Comparison of ENCODE assay signal across 14 mouse cellular contexts in genomic region chr1:126676769-126677168, GRCm38 (mm10).
DNase-seq lines count a peak whose midpoint lies in the region; ATAC-seq lines count a peak whose summit lies in the region.
"Had no signal": no experiment of that assay in that cellular context is flagged by ENCODE, and none has a peak within 500 bp of the region (broad histone marks: within the 10 kb centered on the region; RNA-seq: fewer than 3 reads in every experiment).

No protein-coding gene starts in this region.

- no peak overlapping the region for H3K4me3 ChIP-seq in hindbrain, embryonic 10.5 days
- H3K4me3 ChIP-seq in hindbrain, embryonic 11.5 days (ENCODE audit: low read depth, low read length), result no peak overlapping the region
- no peak overlapping the region for H3K4me3 ChIP-seq in forebrain, embryonic 16.5 days (replicated peaks; ENCODE audit: low read length)
- no peak overlapping the region for H3K4me3 ChIP-seq in intestine, embryonic 15.5 days (replicated peaks)
- no peak overlapping the region for H3K4me3 ChIP-seq in midbrain, embryonic 16.5 days (ENCODE audit: low read depth, low read length)
- H3K4me3 ChIP-seq in liver, embryonic 12.5 days, result no peak overlapping the region

- H3K27ac ChIP-seq in hindbrain, embryonic 10.5 days, result peak overlapping the region; percentile 40; the same call in 1 of the 2 replicates
- no peak overlapping the region for H3K27ac ChIP-seq in hindbrain, embryonic 11.5 days (ENCODE audit: low read depth, low read length)
- H3K27ac ChIP-seq in forebrain, embryonic 16.5 days (ENCODE audit: low read length), result no peak overlapping the region
- peak overlapping the region; percentile 69 for H3K27ac ChIP-seq in intestine, embryonic 15.5 days
- peak overlapping the region; percentile 35; the same call in 1 of the 2 replicates for H3K27ac ChIP-seq in midbrain, embryonic 16.5 days (ENCODE audit: low read length)
- no peak overlapping the region for H3K27ac ChIP-seq in liver, embryonic 12.5 days

- peaks cover 38% of the 10 kb centered on the region; the same call in 1 of the 2 replicates for H3K36me3 ChIP-seq in hindbrain, embryonic 10.5 days
- no peaks in the 10 kb centered on the region for H3K36me3 ChIP-seq in hindbrain, embryonic 11.5 days (ENCODE audit: control insufficient read depth, insufficient read depth, low read length)
- no peaks in the 10 kb centered on the region for H3K36me3 ChIP-seq in forebrain, embryonic 16.5 days (ENCODE audit: control insufficient read depth, insufficient read depth)
- H3K36me3 ChIP-seq in intestine, embryonic 15.5 days, result no peaks in the 10 kb centered on the region
- no peaks in the 10 kb centered on the region for H3K36me3 ChIP-seq in midbrain, embryonic 16.5 days (ENCODE audit: control insufficient read depth, insufficient read depth, low read length)
- H3K36me3 ChIP-seq in liver, embryonic 12.5 days, result no peaks in the 10 kb centered on the region

- ATAC-seq in hindbrain, embryonic 11.5 days (ENCODE audit: low FRiP score), result no peak
- peak; percentile 32; the same call in 1 of the 2 replicates for ATAC-seq in forebrain, embryonic 16.5 days
- ATAC-seq in intestine, embryonic 15.5 days, result no peak
- ATAC-seq in midbrain, embryonic 16.5 days, result no peak; the same call in 1 of the 2 replicates
- ATAC-seq in liver, embryonic 12.5 days, result no peak
- no peak for ATAC-seq in activated CD4-positive, CD25-positive, alpha-beta regulatory T cell, adult 4 months

- no peak overlapping the region for H3K9ac ChIP-seq in hindbrain, embryonic 11.5 days (ENCODE audit: low read depth, low read length)
- no peak overlapping the region for H3K9ac ChIP-seq in forebrain, embryonic 16.5 days (replicated peaks; ENCODE audit: low read depth, low read length)
- H3K9ac ChIP-seq in intestine, embryonic 15.5 days, result no peak overlapping the region
- H3K9ac ChIP-seq in midbrain, embryonic 16.5 days (ENCODE audit: low read depth, low read length), result no peak overlapping the region
- no peak overlapping the region for H3K9ac ChIP-seq in liver, embryonic 12.5 days

- H3K9me3 ChIP-seq in hindbrain, embryonic 10.5 days, result no peaks in the 10 kb centered on the region
- H3K9me3 ChIP-seq in hindbrain, embryonic 11.5 days (ENCODE audit: control insufficient read depth, low read length), result no peaks in the 10 kb centered on the region
- no peaks in the 10 kb centered on the region for H3K9me3 ChIP-seq in forebrain, embryonic 16.5 days (ENCODE audit: control insufficient read depth, low read length)
- no peaks in the 10 kb centered on the region for H3K9me3 ChIP-seq in intestine, embryonic 15.5 days
- H3K9me3 ChIP-seq in midbrain, embryonic 16.5 days (replicated peaks; ENCODE audit: control insufficient read depth, low read length, poor library complexity, severe bottlenecking), result no peaks in the 10 kb centered on the region
- H3K9me3 ChIP-seq in liver, embryonic 12.5 days (replicated peaks), result no peaks in the 10 kb centered on the region

- peaks cover 29% of the 10 kb centered on the region for H3K4me1 ChIP-seq in hindbrain, embryonic 10.5 days (replicated peaks)
- H3K4me1 ChIP-seq in hindbrain, embryonic 11.5 days (replicated peaks; ENCODE audit: control insufficient read depth, insufficient read depth, low read length), result peaks cover 5% of the 10 kb centered on the region; the same call in 1 of the 2 replicates
- H3K4me1 ChIP-seq in forebrain, embryonic 16.5 days (replicated peaks; ENCODE audit: control insufficient read depth, insufficient read depth, low read length), result peaks cover 12% of the 10 kb centered on the region
- H3K4me1 ChIP-seq in intestine, embryonic 15.5 days (replicated peaks), result peaks cover 8% of the 10 kb centered on the region; the same call in 1 of the 2 replicates
- H3K4me1 ChIP-seq in midbrain, embryonic 16.5 days (ENCODE audit: control insufficient read depth, insufficient read depth, low read length), result peaks cover 17% of the 10 kb centered on the region
- no peaks in the 10 kb centered on the region for H3K4me1 ChIP-seq in liver, embryonic 12.5 days

- no peak overlapping the region for H3K4me2 ChIP-seq in hindbrain, embryonic 11.5 days (replicated peaks; ENCODE audit: low read depth, low read length)
- H3K4me2 ChIP-seq in forebrain, embryonic 16.5 days (ENCODE audit: low read length), result no peak overlapping the region
- no peak overlapping the region; the same call in 1 of the 2 replicates for H3K4me2 ChIP-seq in intestine, embryonic 15.5 days (replicated peaks)
- H3K4me2 ChIP-seq in midbrain, embryonic 16.5 days (ENCODE audit: low read length), result no peak overlapping the region
- H3K4me2 ChIP-seq in liver, embryonic 12.5 days, result no peak overlapping the region
- H3K4me2 ChIP-seq: liver, embryonic 11.5 days had no signal

- 0% methylated on average over 1 of the region's 1 CpGs for WGBS in hindbrain, embryonic 10.5 days
- WGBS in hindbrain, embryonic 11.5 days, result 7% methylated on average over 1 of the region's 1 CpGs
- WGBS in forebrain, embryonic 16.5 days, result 38% methylated on average over 1 of the region's 1 CpGs
- 5% methylated on average over 1 of the region's 1 CpGs for WGBS in intestine, embryonic 15.5 days
- 6% methylated on average over 1 of the region's 1 CpGs for WGBS in midbrain, embryonic 16.5 days
- 0% methylated on average over 1 of the region's 1 CpGs for WGBS in liver, embryonic 12.5 days (ENCODE audit: insufficient replicate concordance)

- DNase-seq in hindbrain, embryonic 10.5 days (ENCODE audit: low spot score), result no peak
- no peak for DNase-seq in hindbrain, embryonic 11.5 days (ENCODE audit: low spot score)
- DNase-seq: cerebellum, adult 2 months; gastrocnemius, postnatal 36 days; kidney, postnatal 14 days; lung, postnatal 14 days; right cerebral cortex, postnatal 4 days; thymus, adult 18-20 months had no signal

- H3K27me3 ChIP-seq in hindbrain, embryonic 10.5 days (ENCODE audit: insufficient read depth, poor library complexity, severe bottlenecking), result no peaks in the 10 kb centered on the region
- H3K27me3 ChIP-seq in hindbrain, embryonic 11.5 days (ENCODE audit: control insufficient read depth, insufficient read depth, low read length), result no peaks in the 10 kb centered on the region
- H3K27me3 ChIP-seq in forebrain, embryonic 16.5 days (replicated peaks; ENCODE audit: control insufficient read depth, insufficient read depth, low read length), result no peaks in the 10 kb centered on the region
- H3K27me3 ChIP-seq in intestine, embryonic 15.5 days (replicated peaks), result no peaks in the 10 kb centered on the region
- no peaks in the 10 kb centered on the region for H3K27me3 ChIP-seq in midbrain, embryonic 16.5 days (ENCODE audit: control insufficient read depth, insufficient read depth, low read depth, low read length)
- no peaks in the 10 kb centered on the region for H3K27me3 ChIP-seq in liver, embryonic 12.5 days (replicated peaks)

Comparison
In these comparisons a context has a peak if more than half of its experiments do, and no peak if none do; other contexts are left out.
1. H3K27ac ChIP-seq: peak in hindbrain, embryonic 10.5 days (single experiment), intestine, embryonic 15.5 days (single experiment) and midbrain, embryonic 16.5 days (single experiment); none in hindbrain, embryonic 11.5 days (single experiment), forebrain, embryonic 16.5 days (single experiment) and liver, embryonic 12.5 days (single experiment).